Mouse (Mus musculus) thymus, postnatal 0 days (tissue): ENCODE results near the gene Mrpl33. TPM values are rescaled to one million over a fixed set of nuclear protein-coding genes. Genes with fewer than 3 reads are reported as not detected.
"Not testable (repeated sequence)": the region's sequence is repeated elsewhere in the genome, so short reads cannot be mapped to it uniquely, and the experiment has no call there.

Experiments
- DNase-seq: peaks from one replicate; pipeline ENCODE4 v3.0.0-alpha.2; 2015; ENCODE audit warnings: low spot score
- polyA plus RNA-seq: library from polyadenylated mRNA; unstranded; fragments of >200 nt; fragmentation: Nextera tagmentation; extraction: Ambion mirVana; gene quantifications from 2 replicates; pipeline ENCODE4 v1.2.1, GENCODE M21; 2015

Mrpl33 gene
- polyA plus RNA-seq, result 425 and 428 TPM in 2 replicates

- peak; percentile 77 for DNase-seq
Observed at GRCm38 (mm10) chr5:31596481-31597429, at the start of gene Mrpl33. Gene Mrpl33 (plus strand): TSS chr5:31596935.

DNA sequence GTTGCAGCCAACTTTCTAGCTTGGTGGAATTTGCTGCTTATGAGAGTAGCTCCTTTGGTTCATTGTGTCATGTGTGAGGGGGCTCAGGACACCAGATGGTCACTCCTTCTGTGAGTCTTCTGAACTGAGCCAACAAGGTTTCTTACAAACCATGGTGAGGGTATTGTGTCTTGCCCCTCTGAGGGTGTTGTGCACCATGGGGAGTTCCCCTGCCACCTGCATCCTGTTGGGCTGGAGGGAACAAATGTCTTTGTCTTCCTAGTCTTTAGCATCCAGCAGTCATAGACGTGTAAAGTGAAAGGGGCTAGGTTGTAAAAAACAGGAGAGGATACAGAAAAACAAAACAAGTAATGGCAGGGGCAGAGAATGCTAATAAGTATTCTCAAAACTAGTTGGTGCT lies 37.3 kb upstream of the Mrpl33 start:
- DNase-seq, result no peak

GRCm38 (mm10) chr5:31560352-31560751 lies 36.4 kb upstream of the Mrpl33 start:
- no peak for DNase-seq

DNA sequence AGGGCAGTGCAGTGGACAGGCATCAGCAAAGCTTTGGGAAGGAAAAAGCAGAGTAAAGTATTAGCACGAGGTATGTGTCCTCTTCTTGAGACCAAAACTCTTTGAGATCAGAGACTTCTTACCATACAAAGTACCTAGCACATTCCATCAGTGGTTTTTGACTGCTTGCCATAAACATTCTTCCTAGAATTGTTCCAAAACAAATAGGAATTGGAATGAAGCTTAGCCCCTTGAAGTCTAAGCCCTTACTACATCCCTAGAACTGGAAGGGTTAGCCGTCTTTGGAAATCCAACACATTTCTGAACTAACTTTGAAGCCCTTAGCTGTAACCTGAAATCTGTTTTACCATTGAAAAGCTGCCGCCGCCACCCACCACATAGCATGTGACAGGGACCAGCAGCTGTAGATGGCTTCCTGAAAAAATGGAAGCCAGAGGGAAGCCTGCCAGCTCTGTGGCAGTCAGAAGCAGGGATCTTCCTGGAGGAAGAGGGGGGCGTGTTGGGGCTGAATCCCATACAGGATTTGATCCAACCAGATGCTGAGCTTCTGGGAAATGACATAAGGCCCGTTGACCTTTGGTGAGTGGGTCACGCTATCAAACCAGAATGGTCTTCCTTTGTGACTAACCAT lies 34.6 kb upstream of the Mrpl33 start:
- no peak for DNase-seq

DNA sequence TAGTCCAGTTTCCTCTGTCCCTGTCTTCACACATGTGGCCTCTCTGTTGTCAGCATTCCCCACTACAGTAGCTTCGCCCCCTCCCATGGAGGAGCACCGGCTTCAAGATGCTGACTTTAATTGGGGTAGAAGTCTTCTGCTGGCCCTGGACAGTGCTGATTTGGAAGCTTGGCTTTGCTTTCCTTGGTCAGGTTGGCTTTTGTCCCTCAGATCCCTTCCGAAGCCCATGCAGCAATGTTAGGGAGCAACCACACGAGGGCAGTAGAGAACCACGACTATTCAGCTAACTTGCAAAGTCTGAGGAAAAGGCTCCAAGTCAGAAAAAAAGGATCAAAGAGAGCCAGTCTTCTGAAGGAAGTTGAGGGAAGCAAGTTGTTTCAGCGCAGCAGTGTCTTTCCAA lies 33.2 kb upstream of the Mrpl33 start:
- peak; percentile 57 for DNase-seq

GRCm38 (mm10) chr5:31563905-31564304 lies 32.8 kb upstream of the Mrpl33 start:
- no peak for DNase-seq

DNA sequence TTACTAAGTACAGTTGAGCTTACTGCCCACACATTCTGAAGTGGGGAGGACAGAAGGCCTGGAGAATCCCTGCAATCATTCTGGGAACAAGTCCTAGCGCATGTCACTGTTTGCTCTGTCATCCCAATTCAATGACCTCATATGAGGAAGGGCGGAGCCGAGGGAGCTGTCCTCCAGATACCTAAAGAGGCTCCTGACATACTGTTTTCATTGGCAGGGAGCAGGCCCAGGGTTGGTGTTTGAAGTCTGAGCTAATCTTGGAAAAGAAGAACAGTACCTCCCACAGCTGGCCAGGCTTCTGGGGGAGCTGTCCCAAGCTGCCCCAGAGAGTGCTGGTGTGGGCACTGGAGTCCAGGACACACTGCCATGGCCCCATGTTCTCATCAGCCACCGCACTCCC lies 31.8 kb upstream of the Mrpl33 start:
- no peak for DNase-seq

- DNase-seq, result no peak
Observed at GRCm38 (mm10) chr5:31566026-31566425, 30.7 kb upstream of the Mrpl33 start.

DNA sequence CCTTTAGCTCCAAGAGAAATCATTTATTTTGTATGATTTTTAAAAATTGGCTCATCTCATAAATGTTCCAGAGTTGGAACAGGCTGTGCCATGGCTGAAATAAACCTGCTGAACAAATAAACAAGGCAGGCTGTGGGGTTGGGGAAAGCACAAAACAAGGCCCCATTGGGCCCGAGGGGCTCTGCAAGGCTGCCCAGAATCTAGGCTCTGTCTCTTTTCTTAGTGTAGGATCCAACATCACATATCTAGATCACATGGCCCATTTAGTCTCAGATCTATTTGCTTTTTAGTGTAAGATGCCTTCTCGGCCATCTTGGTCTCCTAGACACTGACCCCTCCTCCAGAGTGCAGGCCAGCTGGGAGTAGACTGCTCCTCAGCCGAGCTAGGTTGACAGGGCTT lies 30.3 kb upstream of the Mrpl33 start:
- no peak for DNase-seq

DNA sequence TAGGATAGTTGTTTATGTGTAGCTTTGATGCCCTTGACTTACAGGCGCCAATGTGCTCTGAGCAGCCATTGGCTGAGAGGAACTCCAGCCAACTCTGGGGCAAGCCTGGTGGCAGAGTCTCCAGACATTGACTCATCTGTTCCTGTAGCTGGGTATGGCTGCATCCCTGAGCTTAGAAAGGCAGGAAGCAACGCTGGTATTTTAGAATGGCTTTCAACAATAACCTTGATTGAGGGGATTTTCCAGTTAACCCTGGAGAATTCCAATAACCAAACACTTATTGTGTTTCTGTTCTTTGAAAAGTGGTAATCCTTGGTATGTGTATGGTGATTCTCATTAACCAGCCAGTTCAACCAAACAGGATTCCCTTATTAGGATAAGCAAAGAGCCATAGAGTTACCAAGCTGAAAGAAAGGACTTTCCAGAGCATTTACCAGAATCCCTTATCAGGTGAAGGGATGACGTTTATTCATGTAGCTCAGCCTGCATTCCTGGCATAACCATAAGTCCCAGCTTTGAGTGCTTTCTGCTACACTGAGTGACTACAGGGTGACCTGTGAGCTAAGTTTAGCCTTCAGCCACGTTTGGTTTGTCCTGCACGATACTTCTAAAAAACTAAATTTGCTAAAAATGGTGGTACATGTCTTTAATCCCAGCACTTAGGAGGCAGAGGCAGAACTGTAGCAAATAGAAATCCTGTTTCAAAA lies 28.6 kb upstream of the Mrpl33 start:
- DNase-seq, result no peak

- no peak for DNase-seq
Observed at GRCm38 (mm10) chr5:31571023-31571608, 25.6 kb upstream of the Mrpl33 start.

- DNase-seq, result no peak
Observed at GRCm38 (mm10) chr5:31573722-31574121, 23.0 kb upstream of the Mrpl33 start.

DNA sequence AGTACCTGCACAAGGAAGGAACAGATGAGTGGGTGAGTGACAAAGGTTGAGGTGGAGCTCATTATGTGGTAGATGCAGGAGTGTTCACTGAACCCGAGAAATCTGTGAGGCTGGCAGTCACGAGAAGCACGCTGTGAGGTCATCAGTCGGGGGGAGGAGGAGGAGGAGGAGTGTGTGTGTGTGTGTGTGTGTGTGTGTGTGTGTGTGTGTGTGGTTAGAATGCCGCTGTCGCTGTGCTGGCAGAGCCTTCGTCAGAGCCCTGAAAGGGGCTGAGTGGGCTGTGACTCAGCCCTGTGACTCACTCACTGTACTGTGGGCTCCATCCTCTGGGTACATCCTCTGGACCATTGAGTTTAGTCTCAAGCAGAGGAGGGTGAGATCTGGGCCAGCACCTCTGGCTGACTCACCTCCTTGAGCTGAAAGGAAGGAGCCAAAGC lies 20.2 kb upstream of the Mrpl33 start:
- no peak for DNase-seq

GRCm38 (mm10) chr5:31581263-31581662 lies 15.5 kb upstream of the Mrpl33 start:
- no peak for DNase-seq

GRCm38 (mm10) chr5:31581932-31582331 lies 14.8 kb upstream of the Mrpl33 start:
- peak; percentile 32 for DNase-seq

GRCm38 (mm10) chr5:31583261-31583660 lies 13.5 kb upstream of the Mrpl33 start:
- no peak for DNase-seq

- no peak for DNase-seq
Observed at GRCm38 (mm10) chr5:31585526-31585925, 11.2 kb upstream of the Mrpl33 start.

GRCm38 (mm10) chr5:31588016-31588415 lies 8.7 kb upstream of the Mrpl33 start:
- no peak for DNase-seq

DNA sequence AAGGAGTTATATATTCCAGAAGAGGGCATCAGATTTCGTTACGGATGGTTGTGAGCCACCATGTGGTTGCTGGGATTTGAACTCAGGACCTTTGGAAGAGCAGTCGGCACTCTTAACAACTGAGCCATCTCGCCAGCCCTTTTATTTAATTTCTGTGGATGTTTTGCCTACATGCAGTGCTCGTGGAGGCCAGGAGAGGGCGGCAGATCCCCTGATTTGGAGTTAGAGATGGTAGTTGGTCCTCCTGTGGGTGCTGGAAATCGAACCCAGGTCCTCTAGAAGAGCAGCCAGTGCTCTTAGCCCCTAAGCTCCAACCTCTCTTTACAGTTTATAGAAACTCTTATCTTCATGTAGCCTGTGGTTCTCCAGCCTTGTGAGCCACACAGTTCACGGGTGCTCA lies 8.1 kb upstream of the Mrpl33 start:
- not testable (repeated sequence) for DNase-seq

DNA sequence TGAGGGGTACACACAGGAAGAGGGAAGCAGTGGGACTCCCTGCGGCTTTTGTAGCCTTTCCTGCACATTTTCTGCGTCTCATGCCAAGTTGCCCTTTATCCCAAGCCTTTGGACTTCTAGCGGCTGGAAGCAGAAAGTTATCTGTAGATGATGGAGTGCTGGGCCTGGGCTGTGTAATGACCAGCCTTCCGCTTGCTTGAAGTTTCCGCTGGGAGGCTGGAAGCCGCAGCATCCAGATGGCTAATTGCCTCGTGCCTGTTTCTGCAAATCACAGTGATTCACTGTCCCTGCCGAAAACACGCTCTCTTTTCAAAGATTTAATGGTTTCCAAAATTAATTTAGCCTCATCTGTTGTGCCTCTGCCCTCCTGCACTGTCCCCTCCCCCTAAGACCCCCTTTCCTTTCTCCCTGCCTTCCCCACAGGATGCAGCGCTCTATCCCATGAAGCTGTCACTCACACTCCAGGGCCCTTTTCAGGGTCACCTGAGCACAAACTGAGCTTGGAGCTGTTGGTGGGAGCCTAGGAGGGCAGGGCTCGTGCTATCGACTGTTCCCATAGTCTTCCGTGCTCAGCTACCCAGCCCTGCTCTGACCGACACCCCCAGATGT lies 6.9 kb upstream of the Mrpl33 start:
- no peak for DNase-seq

DNA sequence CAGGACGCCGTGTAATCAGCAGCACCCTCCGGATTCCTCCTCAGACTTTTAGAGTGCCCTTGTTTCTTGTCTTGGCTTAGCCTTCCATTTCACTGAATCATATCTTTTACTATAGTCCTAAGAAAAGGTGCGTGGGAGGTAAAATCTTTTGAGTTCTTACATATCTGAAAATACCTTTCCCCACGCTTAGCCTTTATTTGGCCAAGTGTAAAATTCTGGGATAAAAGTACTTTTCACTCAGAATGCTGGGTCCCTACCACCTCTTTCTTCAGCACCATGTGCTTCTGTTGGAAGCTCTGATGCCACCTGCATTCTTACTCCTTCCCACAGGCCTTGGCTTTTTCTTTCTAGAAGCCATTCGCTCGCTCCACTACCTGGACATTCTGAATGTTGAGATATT lies 5.6 kb upstream of the Mrpl33 start:
- no peak for DNase-seq
